Mouse (Mus musculus) E14TG2a.4 (cell line): ENCODE data around the gene Osbpl7.

Source experiments
- CTCF ChIP-seq: conservative IDR thresholded peaks from 2 replicates; pipeline ENCODE4 v1.5.1; 2014; ENCODE audit warnings: low read length
- POU5F1 ChIP-seq: IDR thresholded peaks from 2 replicates; pipeline ENCODE4 v1.6.1; 2014; ENCODE audit warnings: low read length, borderline replicate concordance

GRCm38 (mm10) chr11:97084821-97085505, 34.5 kb downstream of the Osbpl7 start:
- no peak for TF ChIP-seq CTCF
- no peak for TF ChIP-seq POU5F1
